Mouse (Mus musculus) thymus, postnatal 25 days (tissue): ENCODE data around the gene Slc3a1.

ENCODE experiments used
- DNase-seq: peaks from one replicate; pipeline ENCODE4 v3.0.0; 2022

The Slc3a1 gene

GRCm38 (mm10) chr17:85090120-85091099, 62.2 kb downstream of the Slc3a1 start, which contains the start of the genes Prepl and Camkmt:
Prepl (minus strand) TSS chr17:85090241.
Camkmt (plus strand) TSS chr17:85090552.
- DNase-seq, result peak; percentile 93

GRCm38 (mm10) chr17:85091762-85092161, 63.6 kb downstream of the Slc3a1 start:
- no peak for DNase-seq

- DNase-seq, result no peak
These were observed 68.2 kb downstream of the Slc3a1 start for GRCm38 (mm10) chr17:85096396-85096795.

- no peak for DNase-seq
These were observed 70.6 kb downstream of the Slc3a1 start for GRCm38 (mm10) chr17:85098677-85099323.

- no peak for DNase-seq
These were observed 72.1 kb downstream of the Slc3a1 start for GRCm38 (mm10) chr17:85100232-85100631.

GRCm38 (mm10) chr17:85101751-85102150, 73.6 kb downstream of the Slc3a1 start:
- no peak for DNase-seq

- DNase-seq, result no peak
These were observed 75.1 kb downstream of the Slc3a1 start for GRCm38 (mm10) chr17:85103310-85103709.

GRCm38 (mm10) chr17:85110640-85111039, 82.5 kb downstream of the Slc3a1 start:
- no peak for DNase-seq

- no peak for DNase-seq
These were observed 85.3 kb downstream of the Slc3a1 start for GRCm38 (mm10) chr17:85113441-85113840.
